Mouse (Mus musculus): ENCODE data around the gene Ap4b1. TPM values are rescaled to one million over a fixed set of nuclear protein-coding genes. Genes with fewer than 3 reads are reported as not detected.
"Not testable (repeated sequence)": the region's sequence is repeated elsewhere in the genome, so short reads cannot be mapped to it uniquely, and the experiment has no call there.

Ap4b1 gene
- polyA plus RNA-seq, 1 experiment from 2014 or later: 21.1 TPM

DNA sequence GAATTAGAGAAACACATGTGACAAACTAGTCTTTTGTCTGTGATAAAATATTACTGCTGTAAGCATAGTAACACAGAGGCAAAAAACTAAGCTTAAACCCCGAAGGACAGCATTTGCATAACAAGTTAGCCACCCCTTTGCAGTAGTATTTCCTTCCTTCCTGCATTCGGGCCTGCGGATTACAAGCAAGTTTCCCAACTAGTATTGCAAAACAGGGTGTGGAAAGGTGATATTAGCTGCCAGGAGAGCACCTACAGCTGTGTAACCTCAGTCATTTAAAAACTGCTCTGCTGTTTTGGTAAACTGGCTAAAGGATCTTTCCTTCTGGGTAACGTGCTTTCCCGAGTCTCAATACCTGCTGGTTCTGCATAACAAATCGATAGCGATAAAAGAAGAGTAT, 22.1 kb upstream of the Ap4b1 start:
- Histone ChIP-seq H3K4me3 (no peak overlapping the region), H3K9me3 (replicated peaks) (no peaks in the 10 kb centered on the region), H3K4me1 (peaks cover 26% of the 10 kb centered on the region), H3K27ac (replicated peaks) (no peak overlapping the region), H3K27me3 (ENCODE audit: low read depth, poor library complexity, severe bottlenecking) (no peaks in the 10 kb centered on the region), H3K36me3 (no peaks in the 10 kb centered on the region)
- DNase-seq (ENCODE audit: low spot score): no peak
- 67% methylated on average over 7 of the region's 7 CpGs for WGBS

DNA sequence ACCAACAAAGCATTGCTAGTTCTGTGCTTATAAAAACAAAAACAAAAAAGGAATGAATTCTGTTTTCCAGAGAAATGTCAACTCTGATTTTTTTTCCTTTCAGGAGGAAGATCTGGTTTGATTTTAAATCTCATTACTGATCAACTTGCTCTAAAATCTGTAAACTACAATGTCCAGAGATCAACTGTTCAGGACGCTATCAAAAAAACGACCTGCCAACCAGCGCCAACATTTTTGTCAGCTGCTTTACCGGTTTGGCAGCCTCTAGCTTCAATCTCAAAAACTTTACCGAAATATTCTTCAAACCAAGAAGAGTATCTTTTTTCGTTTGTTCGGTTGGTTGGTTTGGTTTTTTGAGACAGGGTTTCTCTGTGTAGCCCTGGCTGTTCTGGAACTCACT, 20.2 kb upstream of the Ap4b1 start:
- Histone ChIP-seq H3K9me3 (replicated peaks) (no peaks in the 10 kb centered on the region), H3K4me3 (peak overlapping the region; percentile 96), H3K27me3 (ENCODE audit: low read depth, poor library complexity, severe bottlenecking) (no peaks in the 10 kb centered on the region), H3K36me3 (no peaks in the 10 kb centered on the region), H3K4me1 (peaks cover 26% of the 10 kb centered on the region), H3K27ac (replicated peaks) (no peak overlapping the region)
- 88% methylated on average over 7 of the region's 7 CpGs for WGBS
- DNase-seq (ENCODE audit: low spot score): no peak

DNA sequence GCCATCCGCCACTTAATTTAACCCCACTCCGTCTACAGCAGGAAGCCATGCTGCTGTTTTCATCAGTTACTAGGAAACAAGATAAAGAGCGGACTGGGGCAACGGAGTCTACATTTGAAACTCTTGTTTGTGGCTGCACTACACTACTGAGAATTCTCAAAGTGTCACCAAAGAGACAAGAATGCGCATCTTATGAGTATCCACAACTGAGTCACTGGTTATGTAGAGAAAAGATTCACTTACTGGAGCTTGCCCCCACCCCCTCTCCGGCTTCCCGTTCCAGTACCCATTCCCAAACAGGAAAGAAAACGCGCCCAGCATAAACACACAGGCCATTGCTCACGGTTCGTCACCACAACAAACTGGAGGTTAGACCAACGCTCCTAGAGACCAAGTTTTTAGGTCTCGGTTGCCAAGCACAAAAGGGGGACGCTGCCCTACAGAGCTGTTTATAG, 19.4 kb upstream of the Ap4b1 start:
- H3K9me3 ChIP-seq (replicated peaks): no peaks in the 10 kb centered on the region
- no peaks in the 10 kb centered on the region for H3K36me3 ChIP-seq
- peak overlapping the region; percentile 96 for H3K4me3 ChIP-seq
- 2% methylated on average over 14 of the region's 14 CpGs for WGBS
- peaks cover 26% of the 10 kb centered on the region for H3K4me1 ChIP-seq
- DNase-seq (ENCODE audit: low spot score): peak; percentile 45
- no peaks in the 10 kb centered on the region for H3K27me3 ChIP-seq (ENCODE audit: low read depth, poor library complexity, severe bottlenecking)
- H3K27ac ChIP-seq (replicated peaks): peak overlapping the region; percentile 98

DNA sequence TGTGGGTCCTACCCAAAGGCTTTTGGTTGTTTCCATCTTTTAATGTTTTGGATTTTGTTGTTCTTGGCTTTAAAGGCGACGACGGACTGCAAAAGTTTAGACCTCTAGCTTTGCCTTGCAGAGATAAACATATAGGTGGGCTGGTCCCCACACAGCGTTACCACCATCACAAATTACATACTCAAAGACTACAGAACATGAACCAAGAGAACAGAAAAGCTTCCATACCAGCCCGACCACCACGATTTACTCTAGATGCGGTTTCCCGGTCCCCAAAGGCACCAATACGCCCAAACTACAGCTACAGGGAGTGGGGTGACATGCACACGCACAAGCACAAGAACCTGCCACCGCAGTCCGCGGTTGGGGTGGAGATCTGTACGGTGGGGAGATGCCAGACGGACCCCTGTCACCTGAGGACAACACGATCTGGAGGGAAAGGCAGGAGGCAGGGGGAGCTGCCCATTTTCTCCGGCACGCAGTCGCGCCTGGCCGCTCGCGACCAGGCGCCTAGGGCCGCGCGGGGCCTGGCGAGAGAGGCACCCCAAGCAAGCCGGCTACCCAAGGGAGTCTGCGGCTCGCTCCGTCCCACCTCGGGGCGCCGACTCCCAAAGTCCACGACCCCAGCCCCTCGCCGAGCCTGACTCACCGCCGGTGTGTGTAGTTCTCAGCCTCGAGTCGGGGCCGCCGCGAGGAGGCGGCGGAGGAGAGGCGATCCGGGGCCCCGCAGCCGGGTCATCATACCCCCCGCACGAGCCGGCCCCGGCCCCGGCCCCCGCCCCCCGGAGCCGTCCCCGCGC, 18.8 kb upstream of the Ap4b1 start:
- under 1% methylated on average over 54 of the region's 61 CpGs for WGBS
- DNase-seq (ENCODE audit: low spot score): no peak

DNA sequence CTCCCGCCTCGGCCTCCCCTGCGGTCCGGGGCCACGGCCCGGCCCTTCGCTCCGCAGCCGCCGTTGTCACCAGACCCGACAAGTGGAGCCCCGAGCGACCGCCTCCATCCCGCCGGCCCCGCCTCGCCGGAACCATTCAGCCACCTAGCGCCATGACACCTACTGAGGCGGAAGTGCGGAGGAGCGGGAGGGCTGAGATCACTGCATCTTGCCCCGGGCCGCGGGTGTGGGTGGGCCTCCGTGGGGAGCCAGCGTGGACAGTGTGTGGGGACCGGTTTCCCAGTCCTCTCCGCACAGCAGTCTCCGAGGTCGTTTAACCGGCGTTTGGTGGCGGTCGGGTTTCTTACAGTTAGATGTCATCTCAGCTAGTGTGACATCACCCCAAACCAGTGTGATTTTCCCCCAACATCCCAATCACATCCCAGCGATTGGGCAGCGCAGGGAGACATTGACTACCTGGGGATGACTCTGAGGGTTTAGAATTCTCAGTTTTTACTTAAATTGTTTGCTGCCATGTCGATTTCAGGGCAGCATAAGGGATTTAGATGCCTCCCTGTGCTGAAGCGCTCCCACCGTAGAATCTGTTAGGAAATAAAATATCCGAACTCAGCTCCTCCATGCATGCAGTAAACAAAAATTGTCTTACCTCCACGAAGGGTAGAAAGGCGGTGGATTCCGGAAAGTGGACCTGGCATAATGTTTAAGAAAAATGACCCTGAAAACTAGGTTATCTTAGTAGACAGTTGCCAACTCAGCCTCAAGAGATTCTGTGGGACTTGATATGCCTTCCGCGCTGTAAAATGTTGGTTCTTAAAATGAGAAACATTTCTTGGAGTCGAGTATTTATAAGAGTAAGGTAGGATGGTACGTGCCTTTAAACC, 17.9 kb upstream of the Ap4b1 start, which contains the start of gene Hipk1:
Gene Hipk1 (minus strand): TSS at position 334 of the 881 bp plus-strand sequence.
- Histone ChIP-seq H3K4me1 (peaks cover 26% of the 10 kb centered on the region), H3K27ac (replicated peaks) (peak within 1 kb of the TSS; percentile 98), H3K27me3 (ENCODE audit: low read depth, poor library complexity, severe bottlenecking) (no peaks in the 10 kb centered on the region), H3K9me3 (replicated peaks) (no peaks in the 10 kb centered on the region), H3K36me3 (no peaks in the 10 kb centered on the region), H3K4me3 (peak within 1 kb of the TSS; percentile 96)
- DNase-seq (ENCODE audit: low spot score): peak; percentile 94
- WGBS: 11% methylated on average over 49 of the region's 49 CpGs

More for the DNA sequence above, 18.8 kb upstream of the Ap4b1 start:
- no peaks in the 10 kb centered on the region for H3K27me3 ChIP-seq (ENCODE audit: low read depth, poor library complexity, severe bottlenecking)
- no peaks in the 10 kb centered on the region for H3K36me3 ChIP-seq
- peak overlapping the region; percentile 98 for H3K27ac ChIP-seq (replicated peaks)
- H3K4me3 ChIP-seq: peak overlapping the region; percentile 96
- peaks cover 26% of the 10 kb centered on the region for H3K4me1 ChIP-seq
- H3K9me3 ChIP-seq (replicated peaks): no peaks in the 10 kb centered on the region

DNA sequence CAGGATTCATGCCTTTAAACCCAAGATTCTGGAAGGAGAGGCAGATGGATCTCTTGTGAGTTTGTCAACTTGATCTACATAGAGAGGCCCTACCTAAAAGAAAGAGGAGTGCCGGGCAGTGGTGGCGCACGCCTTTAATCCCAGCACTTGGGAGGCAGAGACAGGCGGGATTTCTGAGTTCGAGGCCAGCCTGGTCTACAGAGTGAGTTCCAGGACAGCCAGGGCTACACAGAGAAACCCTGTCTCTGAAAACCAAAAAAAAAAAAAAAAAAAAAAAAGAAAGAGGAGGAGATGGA, 17.3 kb upstream of the Ap4b1 start:
- H3K4me3 ChIP-seq: peak overlapping the region; percentile 96; the same call in 1 of the 2 replicates
- WGBS: 75% methylated on average over 5 of the region's 5 CpGs

DNA sequence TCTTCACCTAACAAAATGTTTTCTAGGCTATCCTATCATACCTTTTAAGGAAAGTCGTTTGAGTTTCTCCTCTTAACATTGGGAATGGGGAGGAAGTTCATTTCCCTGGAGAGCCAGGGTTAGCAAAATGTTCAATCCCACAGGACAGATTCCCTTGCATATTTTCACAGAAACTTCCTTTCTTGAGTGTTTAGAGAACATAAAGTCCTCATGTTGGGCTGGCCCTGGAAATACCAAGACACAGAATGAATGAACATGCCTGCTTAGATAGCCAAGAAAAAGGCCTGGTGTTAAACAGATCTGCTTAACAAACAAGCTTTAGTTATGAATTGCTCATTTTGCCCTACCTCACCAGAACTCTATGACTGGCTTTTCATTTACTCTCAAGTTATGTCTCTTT, 16.8 kb upstream of the Ap4b1 start:
- DNase-seq (ENCODE audit: low spot score): no peak

More for the DNA sequence above, 17.3 kb upstream of the Ap4b1 start:
- not testable (repeated sequence) for H3K27me3 ChIP-seq (ENCODE audit: low read depth, poor library complexity, severe bottlenecking); H3K36me3 ChIP-seq; DNase-seq (ENCODE audit: low spot score); H3K9me3 ChIP-seq (replicated peaks)
- Histone ChIP-seq H3K27ac (replicated peaks) (peak overlapping the region; percentile 98; the same call in 1 of the 2 replicates), H3K4me1 (peaks cover 26% of the 10 kb centered on the region)

DNA sequence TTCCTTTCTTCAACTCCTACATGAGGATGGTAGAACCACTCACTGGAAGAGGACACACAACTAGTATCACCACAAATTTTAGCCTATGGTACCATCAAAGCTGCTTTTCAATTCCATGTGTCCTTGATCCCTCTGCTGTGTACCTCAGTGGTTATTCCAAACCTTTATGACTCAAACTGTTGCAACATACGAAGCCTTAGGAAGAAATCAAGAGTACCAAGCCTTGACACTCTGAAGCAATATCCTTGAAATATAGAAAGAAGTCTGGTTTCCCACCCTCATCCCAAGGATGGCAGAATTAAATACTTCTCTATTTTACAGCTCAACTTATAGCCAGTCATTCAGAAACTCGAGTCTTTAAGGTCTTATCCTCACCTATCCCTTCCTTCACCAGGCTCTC, 12.9 kb upstream of the Ap4b1 start:
- H3K4me1 ChIP-seq: peaks cover 6% of the 10 kb centered on the region
- DNase-seq (ENCODE audit: low spot score): no peak
- peaks cover 2% of the 10 kb centered on the region for H3K36me3 ChIP-seq
- H3K27me3 ChIP-seq (ENCODE audit: low read depth, poor library complexity, severe bottlenecking): no peaks in the 10 kb centered on the region
- 68% methylated on average over 2 of the region's 2 CpGs for WGBS
- no peak overlapping the region for H3K27ac ChIP-seq (replicated peaks)
- H3K9me3 ChIP-seq (replicated peaks): no peaks in the 10 kb centered on the region
- no peak overlapping the region for H3K4me3 ChIP-seq

More for the DNA sequence above, 16.8 kb upstream of the Ap4b1 start:
- Histone ChIP-seq H3K4me1 (peaks cover 26% of the 10 kb centered on the region), H3K4me3 (no peak overlapping the region), H3K27me3 (ENCODE audit: low read depth, poor library complexity, severe bottlenecking) (no peaks in the 10 kb centered on the region), H3K36me3 (no peaks in the 10 kb centered on the region), H3K9me3 (replicated peaks) (no peaks in the 10 kb centered on the region), H3K27ac (replicated peaks) (no peak overlapping the region)
- WGBS: 82% methylated on average over 1 of the region's 1 CpGs

DNA sequence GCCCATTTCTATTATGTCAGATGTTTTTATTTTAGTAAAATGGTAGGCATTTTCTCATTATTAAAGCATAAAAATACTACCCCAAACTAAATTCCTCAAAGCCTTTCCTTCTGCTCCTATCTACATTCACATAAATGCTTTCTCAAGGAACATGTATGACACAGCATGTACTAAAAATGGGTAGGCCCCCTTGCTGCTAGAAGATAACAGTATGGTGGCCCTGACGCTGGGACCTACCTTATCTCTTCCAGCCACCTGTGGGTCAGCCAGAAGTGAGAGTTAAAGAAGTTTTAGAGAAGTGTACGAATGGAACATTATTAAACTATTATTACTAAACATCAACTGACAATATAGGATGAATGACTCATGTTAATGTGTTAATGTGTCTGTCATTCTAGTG, 9.8 kb upstream of the Ap4b1 start:
- DNase-seq (ENCODE audit: low spot score): no peak
- no peaks in the 10 kb centered on the region for H3K27me3 ChIP-seq (ENCODE audit: low read depth, poor library complexity, severe bottlenecking)
- H3K36me3 ChIP-seq: peaks cover 33% of the 10 kb centered on the region
- H3K4me3 ChIP-seq: no peak overlapping the region
- H3K9me3 ChIP-seq (replicated peaks): no peaks in the 10 kb centered on the region
- no peak overlapping the region for H3K27ac ChIP-seq (replicated peaks)
- H3K4me1 ChIP-seq: no peaks in the 10 kb centered on the region
- WGBS: 81% methylated on average over 2 of the region's 2 CpGs

DNA sequence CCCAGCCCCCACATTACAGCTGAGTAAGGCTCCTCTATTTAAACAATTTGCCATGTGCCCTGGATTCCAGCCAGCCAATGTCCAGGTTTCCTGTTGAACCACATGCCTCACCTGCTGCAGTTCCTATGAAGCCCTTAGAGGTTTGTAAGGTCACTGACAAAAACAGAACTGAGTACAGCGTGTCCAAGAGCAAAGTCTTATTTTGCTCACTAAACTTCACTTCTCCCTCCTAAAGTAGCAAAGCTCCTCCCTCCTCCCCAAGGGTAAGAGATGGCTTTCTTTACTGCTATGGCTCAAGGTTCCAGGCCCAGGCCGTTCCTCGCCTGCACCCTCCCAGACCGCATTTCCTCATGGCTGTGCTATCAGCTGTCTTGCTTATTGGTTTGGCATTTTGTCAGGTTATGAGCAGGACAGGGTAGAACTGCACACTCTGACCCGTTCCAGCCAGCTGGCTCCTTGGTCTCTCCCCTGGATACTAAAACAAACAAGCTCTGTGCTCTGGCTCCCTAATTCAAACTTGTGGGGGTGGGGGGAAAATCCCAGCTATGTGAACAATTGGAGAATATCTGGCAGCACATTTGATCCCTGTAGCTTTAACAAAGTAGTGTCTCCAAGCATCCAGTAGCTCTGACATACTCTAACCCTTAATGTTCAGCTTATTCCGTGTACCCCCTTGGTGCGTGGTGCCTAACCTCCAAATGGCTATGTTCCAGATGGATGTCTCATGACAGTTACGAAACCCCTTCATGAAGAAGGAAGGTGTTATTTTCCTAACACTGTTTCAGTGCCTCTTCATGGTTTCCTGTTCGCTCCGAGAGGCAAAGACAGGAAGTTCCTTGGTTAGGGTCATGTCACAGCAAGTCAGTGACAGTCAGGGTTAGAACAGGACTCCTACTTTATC, 7.4 kb upstream of the Ap4b1 start:
- H3K4me1 ChIP-seq: no peaks in the 10 kb centered on the region
- 78% methylated on average over 10 of the region's 10 CpGs for WGBS

DNA sequence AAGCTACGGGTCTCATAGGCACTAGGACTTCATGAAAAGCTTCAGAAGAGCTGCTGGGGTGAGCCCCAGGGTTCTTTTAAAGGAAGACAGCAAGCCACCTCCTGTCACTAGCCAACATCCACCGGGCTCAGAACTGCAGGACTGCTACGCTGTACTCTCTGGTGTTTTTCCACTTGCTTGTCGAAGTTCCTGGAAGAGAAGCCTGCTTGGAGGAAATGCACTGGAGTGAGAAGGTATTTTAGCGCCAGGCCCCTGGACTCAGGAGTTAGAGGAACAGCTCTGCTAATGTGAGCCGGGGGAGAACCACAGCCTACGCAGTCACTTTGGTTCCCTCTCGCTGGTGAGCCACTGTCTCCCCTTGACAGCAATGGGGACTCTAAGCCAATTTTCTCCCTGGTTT, 6.5 kb upstream of the Ap4b1 start:
- H3K4me3 ChIP-seq: no peak overlapping the region
- H3K4me1 ChIP-seq: peaks cover 2% of the 10 kb centered on the region
- DNase-seq (ENCODE audit: low spot score): no peak
- WGBS: 84% methylated on average over 8 of the region's 8 CpGs
- H3K9me3 ChIP-seq (replicated peaks): no peaks in the 10 kb centered on the region
- no peaks in the 10 kb centered on the region for H3K27me3 ChIP-seq (ENCODE audit: low read depth, poor library complexity, severe bottlenecking)
- no peak overlapping the region for H3K27ac ChIP-seq (replicated peaks)
- peaks cover 64% of the 10 kb centered on the region for H3K36me3 ChIP-seq

More for the DNA sequence above, 7.4 kb upstream of the Ap4b1 start:
- no peak for DNase-seq (ENCODE audit: low spot score)
- peaks cover 57% of the 10 kb centered on the region for H3K36me3 ChIP-seq
- no peak overlapping the region for H3K27ac ChIP-seq (replicated peaks)
- H3K4me3 ChIP-seq: no peak overlapping the region
- H3K9me3 ChIP-seq (replicated peaks): no peaks in the 10 kb centered on the region
- no peaks in the 10 kb centered on the region for H3K27me3 ChIP-seq (ENCODE audit: low read depth, poor library complexity, severe bottlenecking)

DNA sequence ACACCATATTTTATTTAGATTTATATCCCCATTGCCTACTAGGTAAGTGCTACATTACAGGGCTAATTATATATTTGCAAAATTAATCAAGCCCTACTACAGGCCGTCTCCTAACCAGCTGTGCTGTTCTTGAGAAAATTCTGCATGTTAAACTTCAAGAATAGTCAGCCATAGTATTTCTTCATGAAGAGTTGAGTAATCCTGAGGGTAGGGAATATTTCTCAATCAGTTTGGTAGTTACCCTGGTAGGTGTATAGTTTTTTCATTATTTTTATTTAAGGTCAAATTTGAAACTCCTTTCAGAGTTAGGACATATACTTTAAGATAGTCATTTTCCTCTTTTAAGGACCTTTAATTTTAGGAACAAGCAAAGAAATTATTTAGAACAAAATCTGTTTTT, 3.6 kb upstream of the Ap4b1 start:
- no peak for DNase-seq (ENCODE audit: low spot score)
- H3K36me3 ChIP-seq: peaks cover 64% of the 10 kb centered on the region
- H3K4me3 ChIP-seq: no peak overlapping the region
- H3K9me3 ChIP-seq (replicated peaks): no peaks in the 10 kb centered on the region
- H3K27me3 ChIP-seq (ENCODE audit: low read depth, poor library complexity, severe bottlenecking): no peaks in the 10 kb centered on the region
- peaks cover 19% of the 10 kb centered on the region for H3K4me1 ChIP-seq
- H3K27ac ChIP-seq (replicated peaks): no peak overlapping the region
- WGBS: 92% methylated on average over 1 of the region's 1 CpGs
